Comparison of ENCODE assay signal across 8 mouse cellular contexts in the genomic region with DNA sequence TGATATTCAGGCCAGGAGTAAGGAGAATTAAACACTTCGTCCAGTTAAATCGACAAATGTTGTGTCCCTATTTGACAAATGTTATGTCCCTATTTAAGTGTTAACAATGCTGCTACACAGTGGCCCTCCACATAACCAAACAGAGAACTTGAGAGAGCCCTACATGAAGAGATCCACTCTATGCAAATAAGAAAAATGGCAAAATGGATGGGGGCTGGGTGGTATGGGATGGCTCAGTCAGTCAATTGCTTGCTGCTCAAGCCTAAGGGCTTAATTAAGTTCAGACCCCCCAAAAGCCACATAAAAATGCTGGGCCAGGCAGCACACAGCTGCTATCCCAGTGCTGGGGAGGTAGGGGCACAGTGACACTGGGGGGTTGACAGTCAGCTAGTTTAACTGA. TPM values are rescaled to one million over a fixed set of nuclear protein-coding genes. Genes with fewer than 3 reads are reported as not detected.
DNase-seq lines count a peak whose midpoint lies in the region; ATAC-seq and TF ChIP-seq lines count a peak whose summit lies in the region.

No protein-coding gene starts in this region.

- DNase-seq in heart, adult 2 months, result no peak
- DNase-seq in heart, postnatal 4 days, result no peak
- DNase-seq in lung, adult 2 months, result no peak
- DNase-seq in stomach, postnatal 0 days (ENCODE audit: low spot score), result no peak
- DNase-seq in urinary bladder, postnatal 10 days (ENCODE audit: low spot score), result no peak
- DNase-seq in T-cell, adult 2 months (ENCODE audit: low spot score), result no peak

- no peaks in the 10 kb centered on the region for H3K27me3 ChIP-seq in heart, adult 2 months (ENCODE audit: control insufficient read depth, insufficient read depth, low read length)
- H3K27me3 ChIP-seq in lung, embryonic 15.5 days, result no peaks in the 10 kb centered on the region
- H3K27me3 ChIP-seq in stomach, postnatal 0 days (ENCODE audit: control insufficient read depth, insufficient read depth, low read length), result no peaks in the 10 kb centered on the region

- peaks cover 4% of the 10 kb centered on the region for H3K4me1 ChIP-seq in heart, adult 2 months (ENCODE audit: control insufficient read depth, insufficient read depth, low read length)
- no peaks in the 10 kb centered on the region for H3K4me1 ChIP-seq in lung, embryonic 15.5 days
- H3K4me1 ChIP-seq in lung, adult 2 months (ENCODE audit: control insufficient read depth, insufficient read depth, low read length), result no peaks in the 10 kb centered on the region
- no peaks in the 10 kb centered on the region; the same call in 1 of the 2 replicates for H3K4me1 ChIP-seq in stomach, postnatal 0 days (replicated peaks; ENCODE audit: control insufficient read depth, insufficient read depth)

- 73% methylated on average over 2 of the region's 2 CpGs for WGBS in heart, adult 2 months
- WGBS in lung, embryonic 15.5 days, result 60% methylated on average over 2 of the region's 2 CpGs
- WGBS in lung, adult 2 months, result 67% methylated on average over 2 of the region's 2 CpGs
- WGBS in macrophage (ENCODE audit: missing documents), result 92% methylated on average over 2 of the region's 2 CpGs
- 46% methylated on average over 2 of the region's 2 CpGs for WGBS in stomach, postnatal 0 days

- no peak overlapping the region for H3K4me2 ChIP-seq in lung, embryonic 15.5 days
- H3K4me2 ChIP-seq in stomach, postnatal 0 days (replicated peaks; ENCODE audit: low read depth), result no peak overlapping the region

- H3K79me2 ChIP-seq in heart, adult 2 months (replicated peaks; ENCODE audit: control insufficient read depth, insufficient read depth, low read length), result no peaks in the 10 kb centered on the region
- H3K79me2 ChIP-seq in macrophage (ENCODE audit: inconsistent target), result no peaks in the 10 kb centered on the region

- no peak overlapping the region for H3K4me3 ChIP-seq in heart, adult 2 months
- H3K4me3 ChIP-seq in lung, embryonic 15.5 days, result no peak overlapping the region
- no peak overlapping the region for H3K4me3 ChIP-seq in lung, adult 2 months (replicated peaks; ENCODE audit: extremely low read depth, low read depth, low read length)
- no peak overlapping the region for H3K4me3 ChIP-seq in macrophage (ENCODE audit: inconsistent target)
- H3K4me3 ChIP-seq in stomach, postnatal 0 days (ENCODE audit: low read depth, low read length), result no peak overlapping the region

- no peak for TF ChIP-seq POLR2A in heart, adult 2 months (IDR thresholded peaks at IDR 0.05; ENCODE audit: insufficient read depth, low read depth, low read length)
- TF ChIP-seq POLR2A in lung, adult 2 months (IDR thresholded peaks at IDR 0.05; ENCODE audit: borderline replicate concordance, extremely low read depth, low read depth, low read length), result no peak

- ATAC-seq in lung, embryonic 15.5 days (ENCODE audit: borderline replicate concordance, extremely low read depth, low FRiP score, low TSS enrichment), result no peak
- peak; percentile 22; the same call in 1 of the 2 replicates for ATAC-seq in stomach, postnatal 0 days (ENCODE audit: low FRiP score, low TSS enrichment)

- intact Hi-C loops in heart, adult 2 months (cut with DNase I), result loop anchor here (5.0 kb wide), 2 partner anchors 182 to 383 kb away; no protein-coding TSS in a partner anchor

- H3K36me3 ChIP-seq in heart, adult 2 months (ENCODE audit: control insufficient read depth, insufficient read depth, low read length), result no peaks in the 10 kb centered on the region
- H3K36me3 ChIP-seq in lung, embryonic 15.5 days, result no peaks in the 10 kb centered on the region
- no peaks in the 10 kb centered on the region for H3K36me3 ChIP-seq in macrophage (ENCODE audit: inconsistent target)
- H3K36me3 ChIP-seq in stomach, postnatal 0 days (ENCODE audit: control insufficient read depth, insufficient read depth, low read length), result no peaks in the 10 kb centered on the region

- no peak for TF ChIP-seq EP300 in heart, adult 2 months (IDR thresholded peaks at IDR 0.05; ENCODE audit: insufficient read depth, low read depth, low read length)
- TF ChIP-seq EP300 in stomach, postnatal 0 days (optimal IDR thresholded peaks at IDR 0.05), result no peak

- H3K9ac ChIP-seq in heart, adult 2 months (ENCODE audit: low read depth, low read length), result no peak overlapping the region
- H3K9ac ChIP-seq in lung, embryonic 15.5 days, result no peak overlapping the region
- H3K9ac ChIP-seq in stomach, postnatal 0 days (ENCODE audit: low read length), result no peak overlapping the region

- H3K9me3 ChIP-seq in lung, embryonic 15.5 days, result no peaks in the 10 kb centered on the region
- H3K9me3 ChIP-seq in stomach, postnatal 0 days (ENCODE audit: control insufficient read depth, low read length), result no peaks in the 10 kb centered on the region

- H3K27ac ChIP-seq in heart, adult 2 months, result peak overlapping the region; percentile 43
- H3K27ac ChIP-seq in lung, embryonic 15.5 days, result peak overlapping the region; percentile 2; the same call in 1 of the 2 replicates
- H3K27ac ChIP-seq in macrophage, result peak overlapping the region; percentile 24
- H3K27ac ChIP-seq in stomach, postnatal 0 days (replicated peaks), result peak overlapping the region; percentile 81

- no peak for TF ChIP-seq CTCF in heart, adult 2 months (IDR thresholded peaks at IDR 0.05)
- no peak for TF ChIP-seq CTCF in lung, adult 2 months (IDR thresholded peaks at IDR 0.05; ENCODE audit: insufficient read depth, low read length)
- TF ChIP-seq CTCF in stomach, postnatal 0 days (IDR thresholded peaks at IDR 0.05; ENCODE audit: low read depth), result no peak

RNA-seq across cellular contexts. Expression of a gene that starts 36.3 kb away (rescaled TPM):
- 10 to 100 TPM in 1 of 2 experiments, 1 to 10 TPM in 1; 6.8 to 10.2 TPM for total RNA-seq in heart, adult 2 months (2021)
- polyA plus RNA-seq in heart, adult 2 months (2012; rRNA removed), result 4.5 and 6.0 TPM in 2 replicates
- total RNA-seq in heart, postnatal 4 days (2021), result 10 to 100 TPM; 13.8 to 16.9 TPM
- polyA plus RNA-seq in lung, embryonic 15.5 days (2015; fragmentation: Nextera tagmentation; extraction: Ambion mirVana), result 7.1 and 8.4 TPM in 2 replicates
- 9.0 and 16.5 TPM in 2 replicates for polyA plus RNA-seq in lung, adult 2 months (2012; rRNA removed)
- total RNA-seq in macrophage (2018; cell fraction: chromatin; rRNA removed), result 100 to 1,000 TPM in 14 of 26 experiments, 10 to 100 TPM in 12; 43.1 to 344 (median 115) TPM
- 10 to 100 TPM in 10 of 26 experiments, 1 to 10 TPM in 16; 5.8 to 34.6 (median 8.7) TPM for total RNA-seq in macrophage (2018; cell fraction: cytosol; rRNA removed)
- total RNA-seq in macrophage (2018; cell fraction: nucleus; rRNA removed), result 100 to 1,000 TPM in 9 of 26 experiments, 10 to 100 TPM in 17; 29.8 to 237 (median 83.8) TPM
- 4.0 to 7.6 TPM (median 5.1 TPM) in 3 replicates for polyA plus RNA-seq in macrophage (2018)
- polyA plus RNA-seq in stomach, postnatal 0 days (2015; fragmentation: Nextera tagmentation; extraction: Ambion mirVana), result 2.9 and 4.0 TPM in 2 replicates

RNA-seq across cellular contexts. Expression of a gene that starts 37.3 kb away (rescaled TPM):
- total RNA-seq in heart, adult 2 months (2021), result 100 to 1,000 TPM; 154 to 162 TPM
- 79.0 and 140 TPM in 2 replicates for polyA plus RNA-seq in heart, adult 2 months (2012; rRNA removed)
- total RNA-seq in heart, postnatal 4 days (2021), result 100 to 1,000 TPM; 268 to 285 TPM
- polyA plus RNA-seq in lung, embryonic 15.5 days (2015; fragmentation: Nextera tagmentation; extraction: Ambion mirVana), result 319 and 324 TPM in 2 replicates
- polyA plus RNA-seq in lung, adult 2 months (2012; rRNA removed), result 74.4 and 109 TPM in 2 replicates
- total RNA-seq in macrophage (2018; cell fraction: chromatin; rRNA removed), result 100 to 1,000 TPM in 5 of 26 experiments, 10 to 100 TPM in 21; 67.4 to 117 (median 73.8) TPM
- total RNA-seq in macrophage (2018; cell fraction: cytosol; rRNA removed), result 100 to 1,000 TPM; 177 to 284 (median 221) TPM
- total RNA-seq in macrophage (2018; cell fraction: nucleus; rRNA removed), result 100 to 1,000 TPM in 10 of 26 experiments, 10 to 100 TPM in 16; 65.8 to 128 (median 94.2) TPM
- 214 to 374 TPM (median 216 TPM) in 3 replicates for polyA plus RNA-seq in macrophage (2018)
- 1,191 and 1,262 TPM in 2 replicates for polyA plus RNA-seq in stomach, postnatal 0 days (2015; fragmentation: Nextera tagmentation; extraction: Ambion mirVana)

Comparison
In these comparisons a context has a peak if more than half of its experiments do, and no peak if none do; other contexts are left out.
1. H3K27ac ChIP-seq: peak in every context shown above with its lines; median percentile 81 in stomach, postnatal 0 days; 43 in heart, adult 2 months; 24 in macrophage; 2 in lung, embryonic 15.5 days.